Mouse (Mus musculus) left cerebral cortex, postnatal 4 days (tissue): ENCODE data around the gene Mpdu1. TPM values are rescaled to one million over a fixed set of nuclear protein-coding genes. Genes with fewer than 3 reads are reported as not detected.
A peak's percentile ranks its signal among the peaks of the same experiment; 100 is the strongest.

ENCODE experiments used
- DNase-seq: peaks from one replicate; pipeline ENCODE4 v3.0.0-alpha.2; 2022
- intact Hi-C: fragments of 180-260 bp; cut with DNase I; formaldehyde crosslinking; loops from one replicate; pipeline ENCODE4 v1.15.1; 2025
- total RNA-seq, 2 experiments: library from RNA; stranded (reverse); gene quantifications; 2 replicates each; pipeline ENCODE4 v1.2.3; 2021

Gene Mpdu1
- total RNA-seq, 2 experiments from 2014 or later: 83.6 to 85.3 TPM

GRCm38 (mm10) chr11:69692863-69693262 lies 30.4 kb upstream of the Mpdu1 start:
- intact Hi-C loops: no loop called here
- DNase-seq: no peak

- no peak for DNase-seq
- intact Hi-C loops: no loop called here
Observed at GRCm38 (mm10) chr11:69692196-69692811, 29.9 kb upstream of the Mpdu1 start.

- no peak for DNase-seq
- intact Hi-C loops: no loop called here
Observed at GRCm38 (mm10) chr11:69689891-69690290, 27.4 kb upstream of the Mpdu1 start.

DNA sequence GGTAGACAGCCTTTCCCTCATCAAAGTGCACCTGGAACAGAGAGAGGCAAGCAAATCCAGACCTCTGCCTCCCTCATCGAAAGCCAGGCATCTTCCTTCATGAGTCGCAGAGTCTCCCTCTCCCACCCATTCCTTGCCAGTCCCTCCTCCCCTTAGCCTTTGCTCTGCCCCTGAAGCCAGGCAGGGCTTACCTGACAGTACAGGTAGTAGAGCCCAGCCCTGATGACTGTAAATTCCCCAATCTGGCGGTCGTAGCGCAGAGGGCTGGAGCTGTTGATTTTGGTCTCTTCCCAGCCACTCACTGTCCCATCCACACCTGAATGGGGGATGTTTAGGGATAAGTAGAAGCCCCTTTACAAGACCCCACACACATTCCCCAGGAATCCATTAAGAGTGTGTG lies 24.6 kb upstream of the Mpdu1 start:
- no peak for DNase-seq
- intact Hi-C loops: no loop called here

DNA sequence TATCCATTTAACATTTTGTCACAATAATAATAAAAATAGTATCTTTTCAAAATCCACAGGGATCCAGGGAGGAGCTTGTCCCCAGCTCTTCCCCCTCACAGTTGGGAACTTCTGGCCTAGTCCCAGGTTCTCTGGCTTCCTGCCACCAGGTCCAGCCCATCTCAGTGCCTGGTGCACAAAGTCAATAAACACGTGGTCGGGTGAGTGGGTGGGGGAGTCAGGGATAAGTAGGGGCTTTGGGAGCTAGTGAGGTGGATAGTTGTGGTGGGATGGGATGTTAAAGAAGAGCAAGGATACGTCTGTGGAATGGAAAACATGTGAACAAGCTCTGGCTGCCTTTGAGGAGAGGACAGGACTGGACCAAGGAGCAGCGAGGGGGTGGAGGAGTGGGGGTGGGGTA lies 23.9 kb upstream of the Mpdu1 start:
- intact Hi-C loops: no loop called here
- DNase-seq: peak; percentile 84

- intact Hi-C loops: no loop called here
- peak; percentile 63 for DNase-seq
Observed at GRCm38 (mm10) chr11:69685526-69686148, 23.2 kb upstream of the Mpdu1 start, which contains the start of gene Tnfsf13. Gene Tnfsf13 (minus strand): TSS chr11:69685784.

DNA sequence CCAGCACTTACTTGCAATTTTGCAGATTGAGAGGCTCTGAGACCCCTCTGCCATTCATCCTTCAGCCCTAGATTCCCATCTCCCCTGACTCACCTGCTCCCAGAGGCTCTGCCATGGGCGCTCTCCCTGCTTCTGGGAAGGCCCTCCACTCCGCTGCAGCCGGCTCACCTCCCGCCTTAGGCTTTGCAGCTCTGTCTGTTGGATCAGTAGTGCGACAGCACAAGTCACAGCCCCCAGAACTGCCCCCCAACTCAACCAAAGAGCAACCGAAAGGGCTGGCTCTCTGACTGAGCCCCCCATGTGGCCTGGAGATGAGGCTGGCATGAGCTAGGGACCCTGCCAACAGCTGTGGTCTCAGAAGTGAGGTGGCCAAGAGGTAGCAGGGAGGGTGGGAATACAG lies 22.5 kb upstream of the Mpdu1 start:
- intact Hi-C loops: loop anchor here (5.0 kb wide), 1 partner anchor 72 kb away; the partner anchor contains the start of gene Polr2a
- DNase-seq: no peak

GRCm38 (mm10) chr11:69684128-69684745 lies 21.8 kb upstream of the Mpdu1 start:
- DNase-seq: no peak
- intact Hi-C loops: loop anchor here (5.0 kb wide), 1 partner anchor 73 kb away; the partner anchor contains the start of gene Polr2a

GRCm38 (mm10) chr11:69683576-69683975 lies 21.1 kb upstream of the Mpdu1 start:
- no peak for DNase-seq

GRCm38 (mm10) chr11:69682840-69683533 lies 20.5 kb upstream of the Mpdu1 start:
- DNase-seq: peak; percentile 93
- intact Hi-C loops: loop anchor here (5.0 kb wide), 1 partner anchor 74 kb away; the partner anchor contains the start of gene Polr2a

More at GRCm38 (mm10) chr11:69683576-69683975, 21.1 kb upstream of the Mpdu1 start:
- intact Hi-C loops: loop anchor here (5.0 kb wide), 1 partner anchor 74 kb away; the partner anchor contains the start of gene Polr2a

GRCm38 (mm10) chr11:69682209-69682839 lies 19.9 kb upstream of the Mpdu1 start:
- intact Hi-C loops: loop anchor here (5.0 kb wide), 1 partner anchor 75 kb away; the partner anchor contains the start of gene Polr2a
- peak; percentile 31 for DNase-seq

DNA sequence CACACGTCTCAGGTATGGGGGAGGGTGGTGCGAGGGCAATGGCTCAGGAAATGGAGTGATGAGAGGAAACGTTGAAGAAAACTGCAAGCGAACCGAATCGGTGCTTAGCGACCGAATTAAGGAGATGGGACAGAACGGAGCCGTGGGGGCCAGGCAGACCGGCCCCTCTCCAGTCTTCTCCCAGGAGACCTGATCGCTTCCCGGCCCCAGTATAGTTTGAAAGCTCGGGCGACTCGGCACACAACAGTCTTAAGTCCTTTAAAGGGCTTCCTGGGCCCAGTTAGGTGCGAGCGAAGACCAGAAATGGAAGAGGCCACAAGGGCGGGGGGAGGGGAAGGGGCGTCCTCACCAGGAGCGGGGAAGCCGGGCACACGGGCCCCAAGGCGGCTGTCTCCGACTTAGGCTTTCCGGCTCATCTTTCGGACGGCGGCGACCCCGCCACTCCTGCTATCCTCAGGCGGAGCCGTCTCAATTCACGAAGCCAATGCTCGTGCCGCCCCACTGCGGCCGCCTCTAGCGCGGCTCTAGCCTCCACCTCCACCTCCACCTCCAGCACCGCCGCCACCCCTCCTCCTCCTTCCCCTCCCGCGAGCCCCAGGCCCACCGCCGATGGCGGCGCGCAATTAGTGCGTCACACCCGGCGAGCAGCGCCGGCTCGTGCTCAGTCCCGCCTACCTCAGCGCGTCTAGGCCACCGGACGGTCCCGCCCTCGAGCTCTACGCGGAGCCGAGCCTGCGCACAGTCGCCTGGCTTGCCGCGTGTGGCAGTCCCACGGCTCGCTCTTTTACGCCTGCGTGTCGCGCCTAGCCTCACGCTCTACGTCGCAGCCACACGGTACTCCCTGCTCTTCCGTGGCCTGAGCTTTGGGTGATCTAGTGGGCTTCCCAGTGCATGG lies 19.1 kb upstream of the Mpdu1 start, which contains the start of gene Senp3:
Senp3 (minus strand) TSS at position 771 of the 895 bp plus-strand sequence.
- intact Hi-C loops: loop anchor here (5.0 kb wide), 1 partner anchor 76 kb away; the partner anchor contains the start of gene Polr2a

DNA sequence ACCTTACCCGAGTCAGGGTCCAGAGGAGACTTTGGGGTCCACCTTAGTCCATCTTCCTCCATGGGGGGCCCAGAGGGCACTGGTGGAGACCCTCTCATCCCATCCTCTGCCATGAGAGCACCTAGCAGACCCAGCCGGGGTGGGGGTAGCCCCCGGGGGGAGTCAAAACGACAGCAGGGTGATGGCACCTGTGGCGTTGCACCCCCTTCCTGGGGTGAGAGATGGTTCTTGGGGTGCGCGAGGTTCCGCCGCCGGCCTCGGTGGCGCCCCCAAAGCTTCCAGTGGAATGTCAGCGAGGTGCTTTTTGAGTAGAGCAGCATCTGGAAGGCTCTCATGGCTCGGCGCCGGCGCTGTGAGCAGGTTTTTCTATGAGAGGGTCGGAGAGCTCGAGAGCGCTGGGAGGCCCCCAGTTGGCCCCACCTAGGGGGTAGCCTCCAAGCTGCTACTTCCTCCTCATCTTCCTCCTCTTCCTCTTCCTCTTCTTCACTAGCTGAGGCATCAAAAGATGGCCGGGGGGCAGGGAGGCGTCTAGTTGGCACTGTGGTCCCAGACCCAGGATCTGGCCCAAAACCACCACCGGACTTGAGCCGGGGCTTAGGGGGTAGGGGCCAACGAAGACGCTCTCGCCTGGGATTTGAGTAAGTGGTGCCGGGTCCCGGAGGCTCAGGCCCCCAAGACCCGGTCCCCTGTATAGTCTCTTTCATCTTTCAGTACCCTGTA lies 17.9 kb upstream of the Mpdu1 start:
- DNase-seq: no peak
- intact Hi-C loops: loop anchor here (5.0 kb wide), 1 partner anchor 77 kb away; the partner anchor contains the start of gene Polr2a

More for the DNA sequence above, 19.1 kb upstream of the Mpdu1 start, which contains the start of gene Senp3:
- peak; percentile 98 for DNase-seq

DNA sequence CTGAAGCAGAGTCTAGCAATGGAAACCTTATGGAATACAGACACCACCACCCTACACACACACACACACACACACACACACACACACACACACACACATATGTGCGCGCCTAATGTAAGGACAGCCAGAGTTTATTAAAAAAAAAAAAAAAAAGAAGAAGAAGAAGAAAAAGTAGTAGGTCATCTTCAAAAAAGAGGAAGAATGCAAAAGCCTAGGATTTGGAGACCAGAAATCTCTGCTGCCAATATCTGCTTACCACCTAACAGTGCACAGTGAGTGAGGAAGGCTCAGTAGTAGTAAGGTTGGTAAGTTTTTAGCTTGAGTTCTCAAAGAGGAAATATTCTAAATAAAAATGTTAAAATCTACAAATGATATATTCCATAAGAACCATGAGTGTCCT lies 16.7 kb upstream of the Mpdu1 start:
- intact Hi-C loops: no loop called here
- DNase-seq: no peak

DNA sequence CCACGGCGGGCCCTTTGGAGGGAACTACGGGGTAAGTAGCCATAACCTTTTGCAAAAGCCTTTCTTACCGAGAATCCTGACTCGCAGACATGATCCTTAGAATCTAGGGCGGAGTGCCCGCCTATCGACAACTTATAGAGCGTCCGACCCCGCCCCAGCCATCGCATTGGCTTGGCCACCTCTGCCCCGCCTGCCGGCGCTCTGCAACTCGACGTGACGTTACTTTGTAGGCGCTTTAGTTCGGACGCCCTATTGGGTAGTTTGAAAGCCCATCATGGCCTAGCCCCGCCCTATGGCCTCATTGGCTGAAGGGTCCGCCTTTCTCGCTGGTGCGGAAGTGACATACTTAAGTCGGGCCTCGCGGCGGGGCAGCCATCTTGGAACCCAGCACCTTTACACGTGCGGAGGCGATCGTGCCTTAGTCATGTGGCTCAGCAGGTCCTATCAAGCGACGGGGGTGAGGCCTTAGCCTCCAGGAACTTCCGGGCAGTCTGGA lies 9.8 kb upstream of the Mpdu1 start, which contains the start of gene Eif4a1:
Eif4a1 (minus strand) TSS at position 213 of the 496 bp plus-strand sequence.
- intact Hi-C loops: no loop called here
- peak; percentile 100 for DNase-seq

GRCm38 (mm10) chr11:69671726-69672124 lies 9.3 kb upstream of the Mpdu1 start:
- intact Hi-C loops: no loop called here
- no peak for DNase-seq

DNA sequence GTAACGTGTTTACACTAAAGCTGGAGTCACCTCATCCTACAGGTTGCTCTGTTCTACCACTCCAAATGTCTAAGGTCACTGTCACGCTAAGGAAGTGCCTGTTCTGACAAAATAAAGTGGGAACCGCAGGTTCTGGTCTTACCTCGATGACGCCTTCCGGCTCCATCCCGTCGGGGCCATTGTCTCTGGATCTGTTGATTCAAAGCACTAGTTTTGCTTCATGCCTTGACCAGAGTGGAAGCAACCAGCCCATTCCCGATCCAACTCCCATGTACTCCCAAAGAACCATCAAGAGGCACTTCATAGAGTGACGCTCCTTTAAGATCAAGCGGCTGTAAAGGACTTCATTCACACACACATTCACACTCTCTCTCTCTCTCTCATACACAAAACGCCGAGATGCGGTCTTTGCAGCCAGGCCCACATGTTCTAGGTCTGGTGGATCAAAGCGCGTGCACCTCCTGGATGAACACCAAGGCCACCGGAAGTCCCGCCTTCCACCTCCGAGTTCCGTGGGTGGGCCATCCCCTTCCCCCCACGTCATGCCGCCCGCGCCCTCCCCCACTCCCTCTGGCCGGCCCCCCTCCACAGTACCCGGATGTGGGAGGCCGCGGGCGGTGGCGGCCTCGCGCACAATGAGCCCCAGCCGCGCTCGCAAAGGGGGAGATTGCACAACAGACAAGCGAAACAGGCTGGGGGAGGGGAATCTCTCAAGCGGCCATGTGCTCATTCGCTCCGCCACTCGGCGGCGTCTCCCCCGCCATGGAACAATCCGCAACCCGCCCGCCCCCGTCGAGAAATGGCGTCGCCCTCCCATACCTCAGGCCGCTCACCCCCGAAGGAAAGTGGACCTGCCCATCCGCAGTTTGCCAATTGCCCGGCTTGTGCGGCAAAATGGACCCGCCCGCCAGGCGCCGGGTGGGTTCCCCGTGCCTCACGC lies 8.6 kb upstream of the Mpdu1 start:
- intact Hi-C loops: no loop called here
- peak; percentile 97 for DNase-seq
